Mouse (Mus musculus) lung, postnatal 0 days (tissue): Measurements from ENCODE around the gene Gab2. TPM values are rescaled to one million over a fixed set of nuclear protein-coding genes. Genes with fewer than 3 reads are reported as not detected.

Experiments used
- ATAC-seq: fragments of 200-750 bp; cut with Nextera tagmentation; 2 replicates; pipeline ENCODE4 v1.8.0; 2017; ENCODE audit warnings: moderate library complexity
- DNase-seq: peaks from one replicate; pipeline ENCODE4 v3.0.0-alpha.2; 2016; ENCODE audit warnings: low spot score
- H3K27ac ChIP-seq: fragments of 300-500 bp; sonication (generic); 2 replicates; pipeline ENCODE4 v1.5.1; 2014; ENCODE audit warnings: antibody characterized with exemption, mild to moderate bottlenecking, low read length, mixed read lengths
- H3K27me3 ChIP-seq: fragments of 300-500 bp; sonication (generic); replicated peaks from 2 replicates; pipeline ENCODE4 v1.6.1; 2014; ENCODE audit warnings: low read length, mixed read lengths; ENCODE audit not compliant: insufficient read depth
- H3K36me3 ChIP-seq: fragments of 300-500 bp; sonication (generic); 2 replicates; pipeline ENCODE4 v1.6.1; 2014; ENCODE audit warnings: low read length, mixed read lengths; ENCODE audit not compliant: insufficient read depth
- H3K4me1 ChIP-seq: fragments of 300-500 bp; sonication (generic); 2 replicates; pipeline ENCODE4 v1.6.1; 2014; ENCODE audit warnings: antibody characterized with exemption, low read depth, low read length, mixed read lengths; ENCODE audit not compliant: insufficient read depth
- H3K4me2 ChIP-seq: fragments of 300-500 bp; sonication (generic); replicated peaks from 2 replicates; pipeline ENCODE4 v1.6.1; 2014; ENCODE audit warnings: low read depth, mild to moderate bottlenecking, low read length, moderate library complexity, mixed read lengths
- H3K4me3 ChIP-seq: fragments of 300-500 bp; sonication (generic); 2 replicates; pipeline ENCODE4 v1.5.1; 2014; ENCODE audit warnings: low read depth, low read length
- H3K9ac ChIP-seq: fragments of 300-500 bp; sonication (generic); replicated peaks from 2 replicates; pipeline ENCODE4 v1.6.1; 2014; ENCODE audit warnings: low read depth, mild to moderate bottlenecking
- H3K9me3 ChIP-seq: fragments of 300-500 bp; sonication (generic); 2 replicates; pipeline ENCODE4 v1.6.1; 2016; ENCODE audit warnings: low read length, mixed read lengths
- CTCF ChIP-seq: IDR thresholded peaks from 2 replicates; pipeline ENCODE4 v1.5.1; 2016; ENCODE audit warnings: antibody characterized with exemption, mild to moderate bottlenecking
- EP300 ChIP-seq: IDR thresholded peaks from 2 replicates; pipeline ENCODE4 v1.6.1; 2016; ENCODE audit warnings: antibody characterized with exemption, mild to moderate bottlenecking, control low read depth
- WGBS: fragments of 180-500 bp; shearing (Covaris S2); extraction: QIAGEN DNeasy Blood & Tissue Kit; methylation state at CpG from one replicate; pipeline ENCODE4 v1.1.7; 2014; 5-methylcytosine and 5-hydroxymethylcytosine counted together
- polyA plus RNA-seq: library from polyadenylated mRNA; unstranded; fragments of >200 nt; fragmentation: Nextera tagmentation; extraction: Ambion mirVana; gene quantifications from 2 replicates; pipeline ENCODE4 v1.2.1, GENCODE M21; 2015

Gab2 gene
- polyA plus RNA-seq, 1 experiment from 2014 or later = 7.7 TPM

DNA sequence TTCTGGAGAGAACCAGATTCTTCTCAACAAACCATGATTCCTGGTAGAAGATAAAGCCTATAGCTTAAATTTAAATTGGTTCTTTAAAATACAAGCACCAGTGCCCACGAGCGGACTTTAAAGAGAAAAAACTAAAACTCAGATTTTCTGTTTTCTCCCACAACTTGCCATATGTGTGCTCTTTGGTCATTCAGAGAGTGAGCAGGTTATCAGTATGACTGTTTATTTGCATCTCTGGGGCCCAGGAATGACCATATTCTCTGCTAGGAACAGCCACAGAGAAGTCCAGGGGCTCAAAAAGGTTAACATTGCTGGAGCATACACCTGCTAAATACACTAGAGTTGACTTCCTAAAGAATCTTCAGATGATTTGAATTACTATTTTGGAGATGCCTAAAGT, 216.9 kb downstream of the Gab2 start:
- TF ChIP-seq CTCF (no peak), EP300 (no peak)
- Histone ChIP-seq H3K36me3 (peaks cover 13% of the 10 kb centered on the region), H3K4me1 (no peaks in the 10 kb centered on the region), H3K27ac (no peak overlapping the region), H3K4me3 (no peak overlapping the region), H3K9ac (no peak overlapping the region), H3K4me2 (no peak overlapping the region), H3K27me3 (no peaks in the 10 kb centered on the region), H3K9me3 (no peaks in the 10 kb centered on the region)
- WGBS = 97% methylated on average over 2 of the region's 2 CpGs
- ATAC-seq (no peak), DNase-seq (no peak)

DNA sequence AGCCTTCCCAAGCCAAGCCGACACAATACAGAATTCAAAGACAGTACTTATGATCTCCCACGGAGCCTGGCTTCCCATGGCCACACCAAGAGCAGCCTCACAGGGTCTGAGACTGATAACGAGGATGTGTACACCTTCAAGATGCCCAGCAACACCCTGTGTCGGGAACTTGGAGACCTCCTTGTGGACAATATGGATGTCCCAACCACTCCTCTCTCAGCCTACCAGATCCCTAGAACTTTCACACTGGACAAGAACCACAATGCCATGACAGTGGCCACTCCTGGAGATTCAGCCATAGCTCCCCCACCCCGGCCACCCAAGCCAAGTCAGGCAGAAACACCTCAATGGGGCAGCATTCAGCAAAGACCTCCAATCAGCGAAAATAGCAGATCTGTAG, 217.6 kb downstream of the Gab2 start:
- Histone ChIP-seq H3K27ac (no peak overlapping the region), H3K9ac (no peak overlapping the region), H3K27me3 (no peaks in the 10 kb centered on the region), H3K4me2 (no peak overlapping the region), H3K4me1 (no peaks in the 10 kb centered on the region), H3K4me3 (no peak overlapping the region), H3K9me3 (no peaks in the 10 kb centered on the region), H3K36me3 (peaks cover 15% of the 10 kb centered on the region)
- WGBS = 88% methylated on average over 6 of the region's 6 CpGs
- TF ChIP-seq CTCF = no peak
- no peak for TF ChIP-seq EP300
- ATAC-seq (no peak), DNase-seq (no peak)

DNA sequence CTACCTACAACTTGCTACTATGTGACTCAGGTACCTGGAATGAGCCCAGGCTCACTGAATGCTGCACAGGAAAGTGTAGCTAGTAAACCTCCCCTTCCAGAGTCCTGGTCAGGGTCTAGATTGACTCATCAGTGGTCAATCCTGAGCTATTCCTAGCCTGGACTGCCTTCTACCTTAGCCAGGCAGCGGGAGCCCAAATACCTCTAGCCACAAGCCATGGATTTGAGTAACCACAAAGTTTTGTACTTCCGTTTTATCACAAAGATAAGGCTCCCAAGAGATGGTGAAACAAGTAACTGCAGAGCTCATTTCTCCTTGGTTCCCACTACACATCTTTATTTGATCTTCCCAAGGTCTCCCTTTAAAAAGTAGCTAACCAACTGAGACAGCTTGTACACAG, 219.5 kb downstream of the Gab2 start:
- 82% methylated on average over 2 of the region's 2 CpGs for WGBS
- H3K36me3 ChIP-seq = peaks cover 27% of the 10 kb centered on the region

DNA sequence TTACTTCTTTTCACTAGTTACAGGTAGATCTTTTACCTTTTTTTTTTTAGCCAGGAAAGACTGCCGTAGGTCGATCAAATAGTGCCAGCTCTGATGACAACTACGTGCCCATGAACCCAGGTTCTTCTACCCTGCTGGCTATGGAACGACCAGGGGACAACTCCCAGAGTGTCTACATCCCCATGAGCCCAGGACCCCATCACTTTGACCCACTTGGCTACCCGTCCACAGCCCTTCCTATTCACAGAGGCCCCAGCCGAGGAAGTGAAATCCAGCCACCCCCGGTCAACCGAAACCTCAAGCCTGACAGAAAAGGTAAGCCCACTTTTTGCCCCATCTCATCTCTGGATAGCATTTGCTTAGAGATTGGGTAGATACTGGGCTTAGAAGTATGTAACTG, 219.9 kb downstream of the Gab2 start:
- ATAC-seq (no peak), DNase-seq (no peak)
- Histone ChIP-seq H3K4me1 (no peaks in the 10 kb centered on the region), H3K9me3 (no peaks in the 10 kb centered on the region), H3K36me3 (peaks cover 27% of the 10 kb centered on the region), H3K27ac (no peak overlapping the region), H3K4me3 (no peak overlapping the region), H3K9ac (no peak overlapping the region), H3K27me3 (no peaks in the 10 kb centered on the region), H3K4me2 (no peak overlapping the region)
- TF ChIP-seq EP300 (no peak), CTCF (no peak)
- WGBS = 82% methylated on average over 8 of the region's 8 CpGs

More for the DNA sequence above, 219.5 kb downstream of the Gab2 start:
- Histone ChIP-seq H3K27me3 (no peaks in the 10 kb centered on the region), H3K27ac (no peak overlapping the region), H3K4me1 (no peaks in the 10 kb centered on the region), H3K9ac (no peak overlapping the region), H3K4me2 (no peak overlapping the region), H3K4me3 (no peak overlapping the region), H3K9me3 (no peaks in the 10 kb centered on the region)
- DNase-seq (no peak), ATAC-seq (no peak)
- no peak for TF ChIP-seq CTCF

DNA sequence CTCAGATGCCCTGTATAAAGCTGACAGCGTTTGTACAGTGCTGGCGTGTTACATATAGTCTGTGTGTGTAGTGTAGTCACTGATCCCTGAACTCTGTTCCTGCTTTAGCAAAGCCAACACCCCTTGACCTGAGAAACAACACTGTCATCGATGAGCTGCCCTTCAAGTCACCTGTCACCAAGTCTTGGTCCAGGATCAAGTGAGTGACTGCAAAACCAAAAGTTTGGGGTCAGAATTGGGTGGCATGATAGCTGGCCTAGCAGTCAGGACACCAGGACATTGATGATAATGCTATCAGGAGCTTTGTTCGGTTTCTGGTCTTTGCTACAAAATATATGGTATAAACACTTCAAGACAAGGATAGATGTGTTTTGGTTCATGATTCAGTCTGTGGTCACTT, 220.9 kb downstream of the Gab2 start:
- Histone ChIP-seq H3K4me1 (no peaks in the 10 kb centered on the region), H3K27ac (no peak overlapping the region), H3K36me3 (peaks cover 27% of the 10 kb centered on the region), H3K4me3 (no peak overlapping the region), H3K9me3 (no peaks in the 10 kb centered on the region), H3K4me2 (no peak overlapping the region), H3K27me3 (no peaks in the 10 kb centered on the region), H3K9ac (no peak overlapping the region)
- TF ChIP-seq CTCF = no peak
- no peak for TF ChIP-seq EP300
- no peak for DNase-seq
- 80% methylated on average over 4 of the region's 4 CpGs for WGBS
- no peak for ATAC-seq

DNA sequence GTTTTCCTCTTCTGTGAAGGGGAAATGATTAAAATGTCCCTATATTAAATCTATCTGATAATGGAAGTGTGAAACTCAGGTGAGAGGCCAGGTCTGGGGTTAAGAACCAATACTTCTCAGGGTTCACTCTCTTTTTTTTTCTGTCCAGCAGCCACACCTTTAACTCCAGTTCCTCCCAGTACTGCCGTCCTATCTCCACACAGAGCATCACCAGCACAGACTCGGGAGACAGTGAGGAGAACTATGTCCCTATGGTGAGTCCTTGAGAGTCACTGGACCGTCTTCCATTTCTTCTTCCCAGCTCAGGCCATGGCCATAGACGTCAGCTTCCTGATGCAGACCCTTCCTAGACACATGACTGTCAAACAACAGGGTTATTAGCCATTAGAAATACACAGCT, 221.5 kb downstream of the Gab2 start:
- Histone ChIP-seq H3K9ac (no peak overlapping the region), H3K36me3 (peaks cover 27% of the 10 kb centered on the region), H3K9me3 (no peaks in the 10 kb centered on the region), H3K4me2 (no peak overlapping the region), H3K27me3 (no peaks in the 10 kb centered on the region), H3K4me1 (no peaks in the 10 kb centered on the region), H3K4me3 (no peak overlapping the region), H3K27ac (no peak overlapping the region)
- TF ChIP-seq EP300 (no peak), CTCF (no peak)
- ATAC-seq (no peak), DNase-seq (no peak)
- 71% methylated on average over 4 of the region's 4 CpGs for WGBS

DNA sequence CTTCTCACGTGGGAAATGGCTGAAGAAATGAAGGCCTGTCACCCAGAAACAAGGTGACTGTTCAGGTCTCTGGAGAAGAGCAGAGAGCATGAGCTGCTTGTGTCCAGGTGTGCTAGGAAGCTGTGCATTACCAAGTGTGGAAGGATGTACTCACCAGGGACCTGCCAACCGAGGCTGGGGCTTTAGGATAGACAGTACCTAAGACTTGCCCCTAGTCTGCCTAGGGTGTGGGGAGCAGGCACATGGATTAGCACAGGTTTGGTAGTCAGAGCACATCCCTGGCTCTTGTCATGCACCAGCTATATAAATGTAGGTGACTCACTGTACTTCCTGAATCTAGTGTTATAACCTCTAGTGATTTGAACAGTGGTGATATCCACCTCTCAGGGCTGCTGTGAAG, 222.2 kb downstream of the Gab2 start:
- no peak overlapping the region for H3K9ac ChIP-seq
- H3K9me3 ChIP-seq = no peaks in the 10 kb centered on the region
- no peaks in the 10 kb centered on the region for H3K27me3 ChIP-seq
- WGBS = 79% methylated on average over 2 of the region's 2 CpGs
- TF ChIP-seq CTCF = no peak
- no peak for TF ChIP-seq EP300
- no peaks in the 10 kb centered on the region for H3K4me1 ChIP-seq
- H3K36me3 ChIP-seq = peaks cover 33% of the 10 kb centered on the region
- no peak overlapping the region for H3K4me3 ChIP-seq
- no peak overlapping the region for H3K4me2 ChIP-seq
- DNase-seq (no peak), ATAC-seq (no peak)
- no peak overlapping the region for H3K27ac ChIP-seq
